Mouse (Mus musculus) CH12.LX (cell line): ENCODE measurements around the gene Stat5b.
A peak's percentile ranks its signal among the peaks of the same experiment; 100 is the strongest.

Source experiments
- CTCF ChIP-seq, 2 experiments: IDR thresholded peaks in 1 of 2; conservative IDR thresholded peaks in 1 of 2; 2 replicates each; pipeline ENCODE4 v1.5.1; 2011 to 2012; ENCODE audit warnings: low read depth in 2 of 2, low read length in 2 of 2, improper control_type of control experiment in 1 of 2, inconsistent platforms in 1 of 2, mild to moderate bottlenecking in 1 of 2, moderate library complexity in 1 of 2
- EP300 ChIP-seq: IDR thresholded peaks from 2 replicates; pipeline ENCODE4 v1.6.1; 2011; ENCODE audit warnings: low read length, improper control_type of control experiment
- GABPA ChIP-seq: IDR thresholded peaks from 2 replicates; pipeline ENCODE4 v1.6.1; 2012; ENCODE audit warnings: low read depth, low read length, improper control_type of control experiment, inconsistent platforms; ENCODE audit not compliant: insufficient replicate concordance
- JUND ChIP-seq: conservative IDR thresholded peaks from 2 replicates; pipeline ENCODE4 v1.6.1; 2011; ENCODE audit warnings: low read depth, low read length, improper control_type of control experiment
- NRF1 ChIP-seq: IDR thresholded peaks from 2 replicates; pipeline ENCODE4 v1.6.1; 2014; ENCODE audit warnings: low read depth, mild to moderate bottlenecking, inconsistent platforms, low read length, improper control_type of control experiment, moderate library complexity
- TBP ChIP-seq: conservative IDR thresholded peaks from 2 replicates; pipeline ENCODE4 v1.6.1; 2011; ENCODE audit warnings: low read depth, low read length, improper control_type of control experiment

- TF ChIP-seq TBP = peak; percentile 73; the same call in 1 of the 2 replicates
- TF ChIP-seq EP300 = no peak
- no peak for TF ChIP-seq NRF1
- no peak for TF ChIP-seq CTCF (conservative IDR thresholded peaks at IDR 0.05 in 1 of 2, IDR thresholded peaks at IDR 0.05 in 1 of 2; ENCODE audit: low read depth in 2 of 2, low read length in 2 of 2)
- TF ChIP-seq GABPA = no peak
- no peak for TF ChIP-seq JUND
Measured at GRCm38 (mm10) chr11:100735954-100736745, 114.4 kb downstream of the Stat5b start.
